ENCODE assay signal across 8 mouse cellular contexts in genomic region chr13:98040628-98041150, GRCm38 (mm10).
DNase-seq lines count a peak whose midpoint lies in the region; ATAC-seq and TF ChIP-seq lines count a peak whose summit lies in the region.
"Had no signal": no experiment of that assay in that cellular context is flagged by ENCODE, and none has a peak within 500 bp of the region (broad histone marks: within the 10 kb centered on the region; RNA-seq: fewer than 3 reads in every experiment).

No protein-coding gene starts in this region.

- no peaks in the 10 kb centered on the region for H3K27me3 ChIP-seq in kidney, embryonic 16.5 days (ENCODE audit: insufficient read depth, low read length)
- no peaks in the 10 kb centered on the region for H3K27me3 ChIP-seq in Patski
- H3K27me3 ChIP-seq: liver, embryonic 15.5 days had no signal

- in situ Hi-C loops in Patski (cut with MboI; ENCODE audit: low pct_unique_long_range_greater_than_20kb) = loop anchor here (5.0 kb wide), 1 partner anchor 192 kb away; no protein-coding TSS in a partner anchor

- POLR2A ChIA-PET in Patski (lab: Charles Lee) = interaction anchor here (0.5 kb wide), 1 partner anchor 61 kb away, joined by 4 read pairs; no protein-coding TSS in a partner anchor

- no peaks in the 10 kb centered on the region for H3K4me1 ChIP-seq in kidney, embryonic 16.5 days (ENCODE audit: insufficient read depth, low read length)
- H3K4me1 ChIP-seq in cortical plate, adult 2 months (ENCODE audit: control insufficient read depth, insufficient read depth, low read length) = peaks cover 3% of the 10 kb centered on the region; the same call in 1 of the 2 replicates
- H3K4me1 ChIP-seq: liver, embryonic 15.5 days had no signal

- no peaks in the 10 kb centered on the region for H3K9me3 ChIP-seq in kidney, embryonic 16.5 days (ENCODE audit: low read length)
- H3K9me3 ChIP-seq: liver, embryonic 15.5 days had no signal

- no peak for TF ChIP-seq POLR2A in cortical plate, adult 2 months (IDR thresholded peaks at IDR 0.05; ENCODE audit: extremely low read depth, insufficient read depth, low read length)

- no peak overlapping the region for H3K9ac ChIP-seq in kidney, embryonic 16.5 days (replicated peaks; ENCODE audit: low read length)
- H3K9ac ChIP-seq: liver, embryonic 15.5 days had no signal

- peak; percentile 72 for DNase-seq in kidney, adult 9 months
- DNase-seq in Patski (ENCODE audit: low read depth, low spot score) = no peak
- peak; percentile 72 for DNase-seq in lung, postnatal 14 days
- no peak for DNase-seq in left cerebral cortex, adult 11 months (ENCODE audit: low spot score)
- no peak for DNase-seq in frontal cortex, postnatal 10 days (ENCODE audit: low spot score in 2 of 2)

- no peaks in the 10 kb centered on the region for H3K36me3 ChIP-seq in kidney, embryonic 16.5 days (ENCODE audit: insufficient read depth, low read length)
- H3K36me3 ChIP-seq: liver, embryonic 15.5 days had no signal

- CTCF ChIA-PET in Patski (lab: Charles Lee) = interaction anchor here (1.2 to 2.2 kb wide), 3 partner anchors 9 to 203 kb away, joined by 3 to 12 read pairs (median 4); no protein-coding TSS in a partner anchor

- H3K27ac ChIP-seq in kidney, embryonic 16.5 days (ENCODE audit: low read length) = no peak overlapping the region
- no peak overlapping the region for H3K27ac ChIP-seq in cortical plate, adult 2 months (ENCODE audit: insufficient read depth, low read length)
- H3K27ac ChIP-seq: liver, embryonic 15.5 days had no signal

- no peak for ATAC-seq in kidney, embryonic 16.5 days (ENCODE audit: low FRiP score, low TSS enrichment)
- no peak for ATAC-seq in Patski

- 78% methylated on average over 3 of the region's 3 CpGs for WGBS in kidney, embryonic 16.5 days

- H3K4me3 ChIP-seq in kidney, embryonic 16.5 days (ENCODE audit: low read length) = no peak overlapping the region
- H3K4me3 ChIP-seq in cortical plate, adult 2 months (ENCODE audit: insufficient read depth, low read length) = no peak overlapping the region
- H3K4me3 ChIP-seq: liver, embryonic 15.5 days had no signal

- H3K4me2 ChIP-seq in kidney, embryonic 16.5 days (replicated peaks; ENCODE audit: low read depth, low read length) = no peak overlapping the region
- H3K4me2 ChIP-seq: liver, embryonic 15.5 days had no signal

- TF ChIP-seq CTCF in Patski (IDR thresholded peaks at IDR 0.05) = peak; percentile 62
- peak; percentile 59 for TF ChIP-seq CTCF in cortical plate, adult 2 months (IDR thresholded peaks at IDR 0.05; ENCODE audit: extremely low read depth, insufficient read depth, low read length)

Comparison
In these comparisons a context has a peak if more than half of its experiments do, and no peak if none do; other contexts are left out.
1. DNase-seq: peak in kidney, adult 9 months (single experiment) and lung, postnatal 14 days (single experiment); none in Patski (single experiment), left cerebral cortex, adult 11 months (single experiment) and frontal cortex, postnatal 10 days (0 of 2).